In the genomic region with DNA sequence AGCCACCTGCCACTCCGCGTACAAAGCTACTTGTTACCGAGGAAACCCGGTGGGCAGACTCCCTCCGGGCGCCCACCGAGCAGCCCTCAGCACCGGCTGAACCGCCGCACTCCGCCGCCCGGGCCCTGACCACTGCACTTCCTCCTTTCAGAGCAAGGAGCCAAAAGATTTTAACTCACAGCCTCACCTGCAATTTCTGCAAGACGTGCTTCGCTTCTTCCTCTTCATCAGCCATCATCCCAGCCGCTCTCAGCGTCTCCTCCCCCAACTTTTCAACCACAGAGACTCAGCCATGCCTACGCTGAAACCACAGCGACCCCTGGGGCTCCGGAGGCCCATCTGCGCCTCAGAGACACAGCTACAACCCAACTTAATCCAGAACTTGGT, we compare ENCODE assay signal across 8 mouse cellular contexts. TPM values are rescaled to one million over a fixed set of nuclear protein-coding genes. Genes with fewer than 3 reads are reported as not detected.
DNase-seq lines count a peak whose midpoint lies in the region; ATAC-seq and TF ChIP-seq lines count a peak whose summit lies in the region.

A gene (minus strand): TSS at position 269 of the 387 bp plus-strand sequence.

- WGBS in hindbrain, postnatal 0 days: under 1% methylated on average over 21 of the region's 21 CpGs

- peak within 1 kb of the TSS; percentile 75 for H3K9ac ChIP-seq in hindbrain, postnatal 0 days (replicated peaks; ENCODE audit: low read length)

- H3K9me3 ChIP-seq in hindbrain, postnatal 0 days (ENCODE audit: low read length): no peaks in the 10 kb centered on the region

- peak; percentile 98 for TF ChIP-seq CTCF in gastrocnemius, adult 2 months (IDR thresholded peaks at IDR 0.05)
- peak; percentile 94 for TF ChIP-seq CTCF in hindbrain, postnatal 0 days (IDR thresholded peaks at IDR 0.05; ENCODE audit: low read depth)
- peak; percentile 98 for TF ChIP-seq CTCF in left cerebral cortex, adult 2 months (IDR thresholded peaks at IDR 0.05)

- 0 out of 2 replicates have a peak, but pooled peaks cover 11% of the 10 kb centered on the region for H3K36me3 ChIP-seq in hindbrain, postnatal 0 days (ENCODE audit: insufficient read depth, low read length)

- H3K4me3 ChIP-seq in gastrocnemius, adult 2 months: peak within 1 kb of the TSS; percentile 100
- peak within 1 kb of the TSS; percentile 81 for H3K4me3 ChIP-seq in hindbrain, postnatal 0 days (ENCODE audit: low read length)
- H3K4me3 ChIP-seq in left cerebral cortex, adult 2 months: peak within 1 kb of the TSS; percentile 71

- peak within 1 kb of the TSS; percentile 65 for H3K4me2 ChIP-seq in hindbrain, postnatal 0 days (ENCODE audit: low read depth, low read length)

- no peaks in the 10 kb centered on the region for H3K27me3 ChIP-seq in hindbrain, postnatal 0 days (ENCODE audit: insufficient read depth, low read length)

- peak; percentile 94 for DNase-seq in ZHBTc4 (ENCODE audit: low read depth, low spot score)
- peak; percentile 92 for DNase-seq in gastrocnemius, adult 2 months
- DNase-seq in hindbrain, postnatal 0 days (ENCODE audit: low spot score): peak; percentile 93
- peak; percentile 87 to 93 for DNase-seq in left cerebral cortex, adult 2 months (ENCODE audit: extremely low spot score in 1 of 2, low spot score in 2 of 2)
- DNase-seq in right cerebral cortex, adult 2 months (ENCODE audit: low spot score in 2 of 2): peak; percentile 95
- DNase-seq in urinary bladder, postnatal 14 days (ENCODE audit: low spot score): peak; percentile 89

- ATAC-seq in common myeloid progenitor, adult 5-6 weeks (replicated peaks; ENCODE audit: low read depth, poor library complexity, severe bottlenecking): peak; percentile 99
- ATAC-seq in hindbrain, postnatal 0 days: peak; percentile 98
- peak; percentile 98 for ATAC-seq in megakaryocyte, adult 5-6 weeks (ENCODE audit: poor library complexity, severe bottlenecking)

- 0 out of 2 replicates have a peak, but pooled peaks cover 6% of the 10 kb centered on the region for H3K4me1 ChIP-seq in hindbrain, postnatal 0 days (ENCODE audit: insufficient read depth, low read length)

- peak within 1 kb of the TSS; percentile 87 for H3K27ac ChIP-seq in gastrocnemius, adult 2 months
- H3K27ac ChIP-seq in hindbrain, postnatal 0 days: peak within 1 kb of the TSS; percentile 88; the same call in 1 of the 2 replicates
- H3K27ac ChIP-seq in left cerebral cortex, adult 2 months: peak within 1 kb of the TSS; percentile 81

- intact Hi-C loops in gastrocnemius, adult 2 months (cut with DNase I): no loop called here
- intact Hi-C loops in left cerebral cortex, adult 2 months (cut with DNase I): loop anchor here (1.0 to 10.0 kb wide), 3 partner anchors 22 to 920 kb away; a partner anchor contains a TSS

RNA-seq across cellular contexts. Expression of the gene that starts here (rescaled TPM):
- 34.8 and 38.3 TPM in 2 replicates for total RNA-seq in common myeloid progenitor, adult 5-6 weeks (2017)
- total RNA-seq in gastrocnemius, adult 2 months (2021): 1 to 10 TPM; 6.2 to 6.4 TPM
- total RNA-seq in hindbrain, postnatal 0 days (2014; rRNA removed): 90.8 and 91.6 TPM in 2 replicates
- polyA plus RNA-seq in hindbrain, postnatal 0 days (2015; fragmentation: Nextera tagmentation; extraction: Ambion mirVana): 95.3 and 95.8 TPM in 2 replicates
- 10 to 100 TPM; 50.8 to 62.1 TPM for total RNA-seq in left cerebral cortex, adult 2 months (2021)
- total RNA-seq in megakaryocyte, adult 5-6 weeks (2015): 21.2 and 23.1 TPM in 2 replicates
- 35.4 and 39.4 TPM in 2 replicates for total RNA-seq in megakaryocyte, adult 5-6 weeks (2017)

Comparison
In these comparisons a context has a peak if more than half of its experiments do, and no peak if none do; other contexts are left out.
1. Peak in every context shown above with its lines: DNase-seq, ATAC-seq, H3K4me3 ChIP-seq and H3K27ac ChIP-seq.